Mouse (Mus musculus) cerebellum, postnatal 25 days (tissue): ENCODE measurements at regions not wholly inside any gene's neighbourhood (a gene's known extent, or its start where the extent isn't known, plus 50 kb on each side); places are given as distances from the start of the nearest gene placed in this dataset.

Experiments used
- DNase-seq, 2 experiments: peaks; one replicate each; pipeline ENCODE4 v3.0.0; 2021; ENCODE audit warnings: mixed read lengths in 2 of 2

- no peak for DNase-seq
These were observed 335.2 kb downstream of the Gm21750 start for GRCm38 (mm10) chr14:73996229-73996628.

- DNase-seq: no peak
These were observed 336.8 kb downstream of the Gm21750 start for GRCm38 (mm10) chr14:73997796-73998195.

- no peak for DNase-seq
These were observed 338.4 kb downstream of the Gm21750 start for GRCm38 (mm10) chr14:73999409-73999909.

- no peak for DNase-seq
These were observed 345.9 kb downstream of the Gm21750 start for GRCm38 (mm10) chr14:74006911-74007310.

- no peak for DNase-seq
These were observed 350.5 kb downstream of the Gm21750 start for GRCm38 (mm10) chr14:74011555-74011954.

- no peak for DNase-seq
These were observed 358.4 kb downstream of the Gm21750 start for GRCm38 (mm10) chr14:74019421-74019820.

- DNase-seq: no peak
These were observed 386.1 kb downstream of the Gm21750 start for GRCm38 (mm10) chr14:74047009-74047694.

- DNase-seq: no peak
These were observed 386.8 kb downstream of the Gm21750 start for GRCm38 (mm10) chr14:74047695-74048280.

GRCm38 (mm10) chr14:74048386-74048785 lies 387.4 kb downstream of the Gm21750 start:
- DNase-seq: no peak

GRCm38 (mm10) chr14:74066051-74066450 lies 405.0 kb downstream of the Gm21750 start:
- DNase-seq: no peak

GRCm38 (mm10) chr14:74093016-74093415 lies 432.0 kb downstream of the Gm21750 start:
- no peak for DNase-seq

- DNase-seq: no peak
These were observed 438.7 kb downstream of the Gm21750 start for GRCm38 (mm10) chr14:74099696-74100095.

- no peak for DNase-seq
These were observed 451.6 kb downstream of the Gm21750 start for GRCm38 (mm10) chr14:74112603-74113002.

GRCm38 (mm10) chr14:74113116-74113515 lies 452.1 kb downstream of the Gm21750 start:
- no peak for DNase-seq

GRCm38 (mm10) chr14:74113556-74113955 lies 452.5 kb downstream of the Gm21750 start:
- DNase-seq: no peak

- no peak for DNase-seq
These were observed 456.7 kb downstream of the Gm21750 start for GRCm38 (mm10) chr14:74117686-74118085.

GRCm38 (mm10) chr14:74145202-74145700 lies 484.2 kb downstream of the Gm21750 start:
- no peak for DNase-seq

GRCm38 (mm10) chr14:74166221-74166620 lies 474.4 kb upstream of the Htr2a start:
- peak; percentile 7 to 15 for DNase-seq

GRCm38 (mm10) chr14:74169131-74169875 lies 471.3 kb upstream of the Htr2a start:
- no peak for DNase-seq

GRCm38 (mm10) chr14:74180066-74180465 lies 460.6 kb upstream of the Htr2a start:
- DNase-seq: no peak

- DNase-seq: no peak
These were observed 457.6 kb upstream of the Htr2a start for GRCm38 (mm10) chr14:74182996-74183395.

GRCm38 (mm10) chr14:74201710-74202109 lies 438.9 kb upstream of the Htr2a start:
- DNase-seq: no peak

- DNase-seq: no peak
These were observed 435.6 kb upstream of the Htr2a start for GRCm38 (mm10) chr14:74205011-74205410.
